Mouse (Mus musculus) heart, adult 9 months (tissue): ENCODE measurements around the gene Ccnd2.

ENCODE experiments used
- DNase-seq, 2 experiments: peaks; one replicate each; pipeline ENCODE4 v3.0.0; 2022; ENCODE audit warnings: low spot score in 2 of 2

Gene Ccnd2

GRCm38 (mm10) chr6:127152106-127152951 is at the start of gene Ccnd2:
Ccnd2 (minus strand) TSS chr6:127152193.
- peak; percentile 80 to 89 for DNase-seq

- no peak for DNase-seq
Observed at GRCm38 (mm10) chr6:127196985-127197384, 45.0 kb upstream of the Ccnd2 start.

DNA sequence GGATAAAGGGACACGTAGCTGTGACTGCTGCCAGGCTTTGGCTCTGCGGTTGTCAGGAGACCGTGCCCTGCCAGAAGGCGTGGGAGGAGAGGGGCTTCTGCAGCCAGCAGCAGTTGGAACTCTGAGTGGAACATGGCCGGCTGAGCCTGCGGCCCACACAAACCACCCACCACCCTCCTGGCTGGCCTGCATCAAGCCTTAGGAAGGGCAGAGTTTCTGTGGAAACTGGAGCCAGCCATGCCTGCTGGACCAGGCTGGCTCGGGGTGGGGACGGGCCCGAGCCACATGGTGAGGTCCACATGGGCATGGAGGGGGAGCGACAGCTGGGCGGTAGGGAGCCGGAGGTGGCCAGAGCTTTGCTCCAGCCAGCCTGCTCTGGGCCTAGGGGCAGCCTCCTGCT is 29.3 kb upstream of the Ccnd2 start:
- DNase-seq: peak; percentile 12 to 16

DNA sequence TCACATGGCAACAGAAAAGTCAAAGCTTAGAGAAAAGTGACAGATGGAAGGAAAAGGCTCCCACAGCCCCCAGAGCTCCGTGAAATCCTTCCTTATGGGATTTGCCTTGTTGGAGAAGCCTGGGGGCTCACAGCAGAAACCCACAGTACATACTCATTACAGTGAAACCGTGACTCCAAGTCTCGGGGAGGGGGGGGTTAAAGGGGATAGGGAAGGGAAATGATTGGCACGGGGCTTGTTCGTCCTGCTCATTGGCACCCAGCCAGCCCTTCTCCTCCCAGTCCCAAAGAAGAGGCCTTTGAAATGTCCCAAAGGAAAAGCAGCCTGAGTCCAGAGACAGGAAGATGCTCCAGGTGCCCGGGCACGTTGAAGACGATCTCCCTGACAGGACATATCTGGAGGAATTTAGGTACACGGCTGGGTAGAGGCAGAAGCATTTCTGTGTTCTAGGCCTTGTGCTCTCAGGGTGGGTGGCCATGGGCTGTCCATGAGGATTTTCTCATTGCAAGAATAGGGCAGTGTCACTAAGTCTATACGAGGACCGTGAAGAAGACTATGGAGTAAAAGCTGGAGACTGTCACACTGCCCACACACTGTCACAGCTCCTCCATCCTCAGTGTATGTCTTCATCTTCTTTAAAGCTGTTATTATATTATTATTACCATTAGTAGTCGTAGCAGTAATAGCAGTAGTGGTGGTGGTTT is 27.2 kb upstream of the Ccnd2 start:
- no peak for DNase-seq

DNA sequence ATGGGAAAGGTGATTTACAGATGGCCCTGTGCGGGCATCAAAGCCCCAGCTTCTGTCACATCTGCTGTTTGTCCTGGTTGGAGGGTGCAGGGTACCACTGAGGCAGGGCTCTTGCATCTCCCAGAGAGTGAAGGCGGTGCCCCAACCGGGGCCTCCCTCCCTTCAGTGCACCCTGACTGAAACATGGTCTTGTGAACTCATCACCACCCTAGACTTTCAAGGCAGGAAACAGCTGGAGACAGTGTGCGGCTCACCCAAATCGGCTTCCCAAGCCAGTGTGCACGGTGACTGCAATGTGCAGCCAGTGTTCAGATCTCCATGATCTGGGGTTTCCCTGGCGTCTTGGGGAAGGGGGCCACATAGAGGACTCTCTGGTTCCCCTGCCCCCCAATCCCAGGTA is 26.0 kb upstream of the Ccnd2 start:
- DNase-seq: no peak

- no peak for DNase-seq
Observed at GRCm38 (mm10) chr6:127177441-127177840, 25.4 kb upstream of the Ccnd2 start.

GRCm38 (mm10) chr6:127172461-127172860 is 20.5 kb upstream of the Ccnd2 start:
- peak; percentile 20 to 26 for DNase-seq

DNA sequence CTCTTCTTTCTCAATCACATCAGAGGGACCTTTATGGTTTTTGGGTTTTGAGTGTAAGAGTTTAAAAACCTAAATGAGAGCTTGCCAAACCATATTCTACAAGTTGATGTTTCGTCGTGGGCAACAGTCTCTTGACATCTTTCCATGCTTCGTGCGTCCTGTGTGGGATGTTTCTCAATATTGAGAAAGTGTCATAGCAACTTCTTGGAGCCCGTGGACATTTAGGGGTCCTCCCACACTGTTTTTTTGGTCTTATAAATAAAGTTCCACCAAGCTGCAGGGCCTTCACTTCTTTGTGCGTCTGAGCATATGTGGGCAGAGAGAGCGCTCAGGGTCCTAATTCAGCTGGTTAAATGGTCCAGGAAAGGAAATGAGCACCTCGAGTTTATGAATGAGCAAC is 18.7 kb upstream of the Ccnd2 start:
- DNase-seq: no peak

GRCm38 (mm10) chr6:127165663-127166062 is 13.7 kb upstream of the Ccnd2 start:
- DNase-seq: no peak

DNA sequence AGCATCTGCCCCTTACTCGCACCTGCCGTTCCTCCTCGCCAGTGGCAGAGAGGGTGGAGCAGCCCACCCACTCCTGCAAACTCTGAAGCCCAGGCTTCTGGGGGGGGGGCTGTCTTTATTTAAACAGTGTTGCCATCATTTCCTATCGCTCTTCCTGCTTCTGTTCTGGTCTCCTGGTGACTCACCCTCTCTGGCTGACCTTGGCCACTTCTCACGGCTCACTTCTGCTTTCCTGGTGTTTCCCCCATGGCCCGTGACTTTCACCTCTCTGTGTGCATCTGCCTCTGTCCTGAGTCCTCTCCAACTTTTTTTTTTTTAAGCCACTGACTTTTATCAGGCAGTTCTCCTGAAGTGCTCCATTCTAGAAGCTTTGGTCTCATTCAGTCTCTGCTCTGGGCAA is 10.8 kb upstream of the Ccnd2 start:
- DNase-seq: peak; percentile 40 to 65

DNA sequence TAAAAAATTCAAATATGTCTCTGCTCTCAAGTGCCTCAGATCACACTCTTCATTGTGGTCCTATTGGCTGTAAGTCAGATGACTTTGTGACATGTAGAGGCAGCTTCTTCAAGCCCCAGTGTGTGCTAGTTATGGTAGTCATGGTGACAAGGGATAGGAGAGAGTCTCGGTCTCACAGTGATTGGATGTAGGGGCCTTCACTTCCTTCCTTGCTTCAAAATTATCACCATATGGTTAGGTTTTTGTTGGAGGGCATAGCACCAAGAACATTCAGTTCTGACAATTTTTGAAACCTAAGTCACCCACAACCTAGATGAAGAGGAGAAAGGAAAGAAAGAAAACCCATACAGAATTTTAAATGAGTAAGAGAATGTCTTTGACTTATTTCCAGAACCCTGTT is 5.3 kb upstream of the Ccnd2 start:
- no peak for DNase-seq

GRCm38 (mm10) chr6:127155468-127155867 is 3.5 kb upstream of the Ccnd2 start:
- DNase-seq: peak; percentile 34 to 57

- DNase-seq: peak; percentile 73 to 76
Observed at GRCm38 (mm10) chr6:127154708-127155268, 2.8 kb upstream of the Ccnd2 start.

DNA sequence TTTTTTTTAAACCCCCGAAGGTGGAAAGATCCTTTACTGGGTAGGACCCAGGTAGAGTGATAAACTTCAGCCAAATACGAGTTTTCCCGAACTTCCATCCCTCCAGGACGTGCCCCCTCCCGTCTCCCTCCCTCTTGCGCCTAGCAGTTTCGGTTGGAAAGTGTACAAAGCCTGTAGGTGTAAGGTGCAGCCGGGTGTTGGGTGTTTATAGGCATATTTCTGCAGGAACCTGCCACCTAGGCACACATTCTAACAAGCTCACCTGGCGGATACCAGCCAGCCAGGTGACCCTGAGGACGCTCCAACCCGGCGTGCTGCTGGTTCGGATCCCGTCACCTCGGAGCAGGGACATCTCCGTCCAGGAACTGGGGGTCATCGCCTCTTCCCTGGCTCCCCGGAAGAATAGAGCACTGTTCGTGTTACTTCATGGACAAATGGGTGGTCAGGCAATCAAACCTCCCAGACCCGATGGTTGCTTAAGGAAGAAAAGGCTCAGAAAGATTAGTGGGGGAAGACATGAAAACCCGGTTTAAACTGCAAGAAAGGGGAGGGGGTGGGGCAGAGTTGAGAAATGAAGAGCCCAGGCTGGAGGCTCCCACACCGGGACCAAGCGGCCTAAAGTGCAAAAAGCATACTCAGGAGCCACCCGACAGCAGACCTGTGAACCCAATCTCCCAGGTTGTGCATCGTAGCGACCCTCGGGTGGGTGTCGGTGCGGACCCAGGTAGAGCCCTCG is 2.1 kb upstream of the Ccnd2 start:
- DNase-seq: peak in 1 of 2 experiments; percentile 14

- DNase-seq: peak; percentile 71 to 80
Observed at GRCm38 (mm10) chr6:127153296-127153800, 1.4 kb upstream of the Ccnd2 start.

DNA sequence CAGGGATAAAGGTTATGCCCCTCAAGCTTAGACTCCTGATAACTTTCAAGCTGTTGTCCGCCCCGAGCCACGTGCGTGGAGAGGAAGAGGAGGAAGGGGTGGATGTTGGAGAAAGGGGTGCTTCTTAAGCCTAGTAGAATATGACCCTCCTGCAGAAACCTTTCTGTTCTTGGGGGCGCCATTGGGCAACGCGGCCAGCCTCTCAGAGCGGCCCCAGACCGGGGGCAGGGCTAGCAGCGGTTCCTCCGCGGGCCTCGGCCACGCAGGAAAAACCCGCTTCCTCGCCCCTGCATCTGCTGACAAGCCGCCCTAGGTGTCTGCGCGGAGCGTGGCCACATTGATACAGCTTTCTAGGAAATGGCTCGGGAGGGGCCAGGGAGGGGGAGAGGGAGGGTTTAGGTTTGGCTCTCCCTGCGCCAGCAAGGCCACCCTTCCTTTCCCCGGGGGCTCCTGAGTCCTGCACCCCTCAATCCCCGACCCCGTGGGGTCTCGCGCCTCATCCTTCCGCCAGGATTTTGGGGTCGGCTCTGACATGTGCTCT is 358 bp downstream of the Ccnd2 start:
- DNase-seq: peak; percentile 52 to 63

- DNase-seq: peak; percentile 84 to 87
Observed at GRCm38 (mm10) chr6:127150663-127151564, 1.1 kb downstream of the Ccnd2 start.

- peak; percentile 37 to 43 for DNase-seq
Observed at GRCm38 (mm10) chr6:127149944-127150662, 1.9 kb downstream of the Ccnd2 start.

DNA sequence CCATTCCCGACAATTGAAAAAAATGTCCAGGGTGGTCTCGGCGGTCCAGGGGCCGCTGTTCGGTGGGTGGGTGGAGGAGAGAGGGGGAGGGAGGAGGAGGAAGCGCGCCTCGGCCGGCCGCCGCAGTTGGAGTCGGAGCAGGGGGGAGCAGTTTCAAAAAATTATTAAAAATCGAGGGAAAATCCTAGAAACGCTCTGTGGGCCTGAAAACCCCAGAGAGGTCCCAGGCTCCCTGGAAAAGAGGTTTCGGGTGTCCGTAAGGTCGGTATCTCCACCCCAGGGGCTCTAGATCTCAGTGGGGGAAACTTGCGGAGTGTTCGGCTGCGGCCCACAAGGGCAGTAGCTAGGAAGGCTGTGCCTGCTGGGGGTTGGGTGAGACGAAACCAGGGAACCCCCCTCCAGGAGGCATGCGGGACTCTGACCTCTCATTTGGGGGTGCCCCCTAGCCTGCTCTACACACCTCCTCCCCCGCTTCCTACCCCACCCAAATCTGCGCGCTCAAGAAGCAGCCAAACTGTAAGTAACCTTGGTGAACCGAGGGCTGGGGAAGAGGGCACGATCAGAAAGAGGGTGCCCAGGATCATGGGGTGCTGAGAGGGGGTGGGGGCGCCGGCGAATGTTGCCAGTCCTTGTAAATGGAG is 2.6 kb downstream of the Ccnd2 start:
- DNase-seq: peak; percentile 41 to 64
